In genomic region chr1:52952143-52952542, GRCm38 (mm10) we compare ENCODE assay signal across 8 mouse cellular contexts.
A peak's percentile ranks its signal among the peaks of the same experiment; 100 is the strongest.
DNase-seq lines count a peak whose midpoint lies in the region; ATAC-seq and TF ChIP-seq lines count a peak whose summit lies in the region.

No protein-coding gene starts in this region.

- peak overlapping the region; percentile 95 for H3K4me2 ChIP-seq in embryonic facial prominence, embryonic 14.5 days (ENCODE audit: low read depth, low read length)
- H3K4me2 ChIP-seq in intestine, embryonic 15.5 days (replicated peaks) = peak overlapping the region; percentile 97
- peak overlapping the region; percentile 95 for H3K4me2 ChIP-seq in midbrain, postnatal 0 days (ENCODE audit: low read depth, low read length, poor library complexity, severe bottlenecking)

- peaks cover 7% of the 10 kb centered on the region; the same call in 1 of the 2 replicates for H3K4me1 ChIP-seq in embryonic facial prominence, embryonic 14.5 days (ENCODE audit: control insufficient read depth, insufficient read depth, low read length)
- 0 out of 2 replicates have a peak, but pooled peaks cover 11% of the 10 kb centered on the region for H3K4me1 ChIP-seq in intestine, embryonic 15.5 days (replicated peaks)
- H3K4me1 ChIP-seq in midbrain, postnatal 0 days (ENCODE audit: insufficient read depth, low read length) = peaks cover 4% of the 10 kb centered on the region; the same call in 1 of the 2 replicates

- no peaks in the 10 kb centered on the region for H3K36me3 ChIP-seq in embryonic facial prominence, embryonic 14.5 days (ENCODE audit: control insufficient read depth, insufficient read depth, low read length)
- H3K36me3 ChIP-seq in intestine, embryonic 15.5 days = no peaks in the 10 kb centered on the region
- no peaks in the 10 kb centered on the region for H3K36me3 ChIP-seq in midbrain, postnatal 0 days (ENCODE audit: insufficient read depth, low read length)

- WGBS in embryonic facial prominence, embryonic 14.5 days = 0% methylated on average over 5 of the region's 5 CpGs
- 6% methylated on average over 5 of the region's 5 CpGs for WGBS in intestine, embryonic 15.5 days
- WGBS in midbrain, postnatal 0 days = 0% methylated on average over 5 of the region's 5 CpGs

- H3K9me3 ChIP-seq in embryonic facial prominence, embryonic 14.5 days (ENCODE audit: control insufficient read depth, low read length) = no peaks in the 10 kb centered on the region
- H3K9me3 ChIP-seq in intestine, embryonic 15.5 days = no peaks in the 10 kb centered on the region
- H3K9me3 ChIP-seq in midbrain, postnatal 0 days (ENCODE audit: low read length) = no peaks in the 10 kb centered on the region

- no peak for ATAC-seq in embryonic facial prominence, embryonic 14.5 days (ENCODE audit: low read depth)
- peak; percentile 8 for ATAC-seq in intestine, embryonic 15.5 days
- ATAC-seq in midbrain, postnatal 0 days (ENCODE audit: low FRiP score) = peak; percentile 28; the same call in 1 of the 2 replicates

- peak; percentile 48 for TF ChIP-seq CTCF in layer of hippocampus, adult 2 months (conservative IDR thresholded peaks at IDR 0.05)
- TF ChIP-seq CTCF in midbrain, postnatal 0 days (IDR thresholded peaks at IDR 0.05) = peak; percentile 55

- H3K27ac ChIP-seq in layer of hippocampus, adult 2 months = peak overlapping the region; percentile 88
- no peak overlapping the region for H3K27ac ChIP-seq in embryonic facial prominence, embryonic 14.5 days (replicated peaks; ENCODE audit: low read depth, low read length)
- peak overlapping the region; percentile 66; the same call in 1 of the 2 replicates for H3K27ac ChIP-seq in intestine, embryonic 15.5 days
- no peak overlapping the region for H3K27ac ChIP-seq in midbrain, postnatal 0 days (ENCODE audit: low read depth, low read length)

- H3K27me3 ChIP-seq in embryonic facial prominence, embryonic 14.5 days (replicated peaks; ENCODE audit: control insufficient read depth, insufficient read depth, low read length) = no peaks in the 10 kb centered on the region
- no peaks in the 10 kb centered on the region for H3K27me3 ChIP-seq in intestine, embryonic 15.5 days (replicated peaks)
- no peaks in the 10 kb centered on the region for H3K27me3 ChIP-seq in midbrain, postnatal 0 days (ENCODE audit: insufficient read depth, low read length)

- H3K4me3 ChIP-seq in layer of hippocampus, adult 2 months = peak overlapping the region; percentile 79
- H3K4me3 ChIP-seq in embryonic facial prominence, embryonic 14.5 days (ENCODE audit: low read depth, low read length) = peak overlapping the region; percentile 55
- H3K4me3 ChIP-seq in intestine, embryonic 15.5 days (replicated peaks) = peak overlapping the region; percentile 68
- H3K4me3 ChIP-seq in midbrain, postnatal 0 days (ENCODE audit: low read depth, low read length) = peak overlapping the region; percentile 51

- peak in 1 of 2 experiments; percentile 7 for DNase-seq in layer of hippocampus, adult 2 months (ENCODE audit: low spot score in 2 of 2)
- DNase-seq in layer of hippocampus, postnatal 25 days (ENCODE audit: extremely low spot score in 1 of 2, low spot score in 1 of 2) = no peak
- DNase-seq in R1 (ENCODE audit: low read depth, low spot score) = peak; percentile 77
- DNase-seq in embryonic facial prominence, embryonic 14.5 days (ENCODE audit: low spot score) = peak; percentile 16
- peak; percentile 57 for DNase-seq in midbrain, postnatal 0 days (ENCODE audit: low spot score)
- DNase-seq in adrenal gland, postnatal 25 days = no peak
- no peak for DNase-seq in adrenal gland, adult 18-20 months (ENCODE audit: low spot score in 2 of 2)

- peak overlapping the region; percentile 61 for H3K9ac ChIP-seq in embryonic facial prominence, embryonic 14.5 days (ENCODE audit: low read depth, low read length)
- peak overlapping the region; percentile 73; the same call in 1 of the 2 replicates for H3K9ac ChIP-seq in intestine, embryonic 15.5 days
- peak overlapping the region; percentile 63; the same call in 1 of the 2 replicates for H3K9ac ChIP-seq in midbrain, postnatal 0 days (replicated peaks; ENCODE audit: low read length, poor library complexity, severe bottlenecking)

Comparison
In these comparisons a context has a peak if more than half of its experiments do, and no peak if none do; other contexts are left out.
1. DNase-seq: peak in R1 (single experiment), embryonic facial prominence, embryonic 14.5 days (single experiment) and midbrain, postnatal 0 days (single experiment); none in layer of hippocampus, postnatal 25 days (0 of 2), adrenal gland, postnatal 25 days (single experiment) and adrenal gland, adult 18-20 months (0 of 2).
2. H3K27ac ChIP-seq: peak in layer of hippocampus, adult 2 months (single experiment) and intestine, embryonic 15.5 days (single experiment); none in embryonic facial prominence, embryonic 14.5 days (single experiment) and midbrain, postnatal 0 days (single experiment).
3. Peak in every context shown above with its lines, with median percentiles within 50 percentile points of each other: H3K4me3 ChIP-seq, H3K4me2 ChIP-seq and H3K9ac ChIP-seq.